ENCODE assay signal across 18 mouse cellular contexts in the genomic region with DNA sequence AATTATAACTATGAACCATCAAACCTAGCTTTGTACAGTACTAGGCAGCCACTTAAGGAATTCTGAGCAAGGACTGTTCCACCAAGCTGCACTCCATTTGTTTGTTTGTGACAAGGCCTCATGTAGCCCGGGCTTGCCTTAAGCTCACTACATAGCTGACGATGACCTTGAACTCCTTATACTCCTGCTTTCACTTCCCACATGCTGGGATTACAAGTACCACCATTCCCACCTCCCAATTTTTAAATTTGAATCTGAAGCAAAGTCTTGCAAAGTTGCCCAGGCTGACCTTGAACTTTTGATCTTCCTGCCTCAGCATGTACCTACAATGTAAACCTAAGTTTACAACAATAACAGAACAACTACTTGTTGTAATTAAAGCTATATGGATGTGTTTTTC.
"Had no signal": no experiment of that assay in that cellular context is flagged by ENCODE, and none has a peak within 500 bp of the region (broad histone marks: within the 10 kb centered on the region; RNA-seq: fewer than 3 reads in every experiment).

No protein-coding gene starts in this region.

- H3K4me1 ChIP-seq: midbrain, embryonic 10.5 days; midbrain, embryonic 13.5 days; neural tube, embryonic 13.5 days had no signal

- H3K9me3 ChIP-seq: limb, embryonic 12.5 days; limb, embryonic 15.5 days; megakaryocyte, embryonic 14.5 days; midbrain, embryonic 10.5 days; midbrain, embryonic 13.5 days; neural tube, embryonic 13.5 days had no signal

- ATAC-seq: liver, postnatal 0 days; lung, postnatal 0 days; midbrain, embryonic 13.5 days had no signal

- DNase-seq: kidney, postnatal 14 days; kidney, postnatal 4 days; left cerebral cortex, postnatal 4 days; liver, postnatal 0 days; lung, embryonic 14.5 days; lung, postnatal 36 days; thymus, adult 18-20 months; thymus, postnatal 36 days had no signal

- H3K36me3 ChIP-seq: limb, embryonic 12.5 days; limb, embryonic 15.5 days; midbrain, embryonic 10.5 days; midbrain, embryonic 13.5 days; neural tube, embryonic 13.5 days had no signal

- H3K27me3 ChIP-seq: limb, embryonic 12.5 days; limb, embryonic 15.5 days; megakaryocyte, embryonic 14.5 days; midbrain, embryonic 13.5 days; neural tube, embryonic 13.5 days had no signal

- H3K4me2 ChIP-seq: limb, embryonic 12.5 days; limb, embryonic 15.5 days; liver, embryonic 11.5 days; lung, embryonic 14.5 days; midbrain, embryonic 13.5 days; neural tube, embryonic 13.5 days had no signal

- H3K9ac ChIP-seq: limb, embryonic 12.5 days; limb, embryonic 15.5 days; liver, embryonic 14.5 days; liver, postnatal 0 days; lung, embryonic 14.5 days; midbrain, embryonic 13.5 days; neural tube, embryonic 13.5 days had no signal

- H3K4me3 ChIP-seq: limb, embryonic 12.5 days; limb, embryonic 15.5 days; megakaryocyte, embryonic 14.5 days; midbrain, embryonic 10.5 days; midbrain, embryonic 13.5 days; myocyte; neural tube, embryonic 13.5 days had no signal

- H3K27ac ChIP-seq: limb, embryonic 12.5 days; limb, embryonic 15.5 days; liver, embryonic 14.5 days; midbrain, embryonic 10.5 days; midbrain, embryonic 13.5 days; neural tube, embryonic 13.5 days had no signal
